ENCODE assay signal across 8 mouse cellular contexts in the genomic region with DNA sequence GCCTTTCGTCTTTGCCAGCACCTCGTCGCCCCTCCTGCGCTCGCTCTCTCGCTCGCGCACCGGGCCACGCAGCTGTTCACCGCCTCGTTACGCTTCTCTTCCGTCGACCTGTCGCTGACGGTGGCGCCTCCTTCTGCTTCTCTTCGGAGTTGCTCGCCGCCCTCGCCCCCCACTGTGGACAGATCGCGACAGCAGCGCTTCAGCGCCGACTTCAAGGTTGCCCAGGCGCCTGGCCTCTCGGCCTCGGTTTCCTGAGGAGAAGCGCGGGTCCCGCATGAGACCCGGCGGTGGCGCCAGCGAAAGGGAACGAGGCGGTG. TPM values are rescaled to one million over a fixed set of nuclear protein-coding genes. Genes with fewer than 3 reads are reported as not detected.
DNase-seq lines count a peak whose midpoint lies in the region; ATAC-seq and TF ChIP-seq lines count a peak whose summit lies in the region.

No protein-coding gene starts in this region.

- H3K36me3 ChIP-seq in kidney, embryonic 16.5 days (ENCODE audit: insufficient read depth, low read length), result no peaks in the 10 kb centered on the region
- no peaks in the 10 kb centered on the region for H3K36me3 ChIP-seq in hindbrain, postnatal 0 days (ENCODE audit: insufficient read depth, low read length)
- no peaks in the 10 kb centered on the region for H3K36me3 ChIP-seq in midbrain, postnatal 0 days (ENCODE audit: insufficient read depth, low read length)

- no peaks in the 10 kb centered on the region for H3K27me3 ChIP-seq in kidney, embryonic 16.5 days (ENCODE audit: insufficient read depth, low read length)
- H3K27me3 ChIP-seq in hindbrain, postnatal 0 days (ENCODE audit: insufficient read depth, low read length), result no peaks in the 10 kb centered on the region
- H3K27me3 ChIP-seq in midbrain, postnatal 0 days (ENCODE audit: insufficient read depth, low read length), result no peaks in the 10 kb centered on the region

- H3K9ac ChIP-seq in kidney, embryonic 16.5 days (replicated peaks; ENCODE audit: low read length), result peak overlapping the region; percentile 99
- H3K9ac ChIP-seq in hindbrain, postnatal 0 days (replicated peaks; ENCODE audit: low read length), result peak overlapping the region; percentile 93
- H3K9ac ChIP-seq in midbrain, postnatal 0 days (replicated peaks; ENCODE audit: low read length, poor library complexity, severe bottlenecking), result peak overlapping the region; percentile 94

- DNase-seq in kidney, adult 18-20 months, result no peak
- no peak for DNase-seq in hindbrain, postnatal 0 days (ENCODE audit: low spot score)
- DNase-seq in midbrain, postnatal 0 days (ENCODE audit: low spot score), result no peak
- no peak for DNase-seq in embryo, embryonic 11 days
- no peak for DNase-seq in natural killer cell, adult 2 months (ENCODE audit: low spot score in 2 of 2)
- no peak for DNase-seq in frontal cortex, postnatal 36 days (ENCODE audit: low spot score in 2 of 2)

- peak; percentile 84 for ATAC-seq in kidney, embryonic 16.5 days (ENCODE audit: low FRiP score, low TSS enrichment)
- ATAC-seq in hindbrain, postnatal 0 days, result peak; percentile 75; the same call in 1 of the 2 replicates
- peak; percentile 83 for ATAC-seq in midbrain, postnatal 0 days (ENCODE audit: low FRiP score)

- WGBS in kidney, embryonic 16.5 days, result under 1% methylated on average over 38 of the region's 39 CpGs
- under 1% methylated on average over 38 of the region's 39 CpGs for WGBS in hindbrain, postnatal 0 days
- under 1% methylated on average over 39 of the region's 39 CpGs for WGBS in midbrain, postnatal 0 days

- peak overlapping the region; percentile 81; the same call in 1 of the 2 replicates for H3K4me2 ChIP-seq in kidney, embryonic 16.5 days (replicated peaks; ENCODE audit: low read depth, low read length)
- peak overlapping the region; percentile 70 for H3K4me2 ChIP-seq in hindbrain, postnatal 0 days (ENCODE audit: low read depth, low read length)
- peak overlapping the region; percentile 59 for H3K4me2 ChIP-seq in midbrain, postnatal 0 days (ENCODE audit: low read depth, low read length, poor library complexity, severe bottlenecking)

- TF ChIP-seq CTCF in hindbrain, postnatal 0 days (IDR thresholded peaks at IDR 0.05; ENCODE audit: low read depth), result peak; percentile 64
- peak; percentile 67 for TF ChIP-seq CTCF in midbrain, postnatal 0 days (IDR thresholded peaks at IDR 0.05)

- H3K4me1 ChIP-seq in kidney, embryonic 16.5 days (ENCODE audit: insufficient read depth, low read length), result peaks cover 14% of the 10 kb centered on the region
- H3K4me1 ChIP-seq in brown adipose tissue, adult 24 weeks (ENCODE audit: control insufficient read depth, insufficient read depth, insufficient read length, low read length), result no peaks in the 10 kb centered on the region; the same call in 1 of the 2 replicates
- peaks cover 8% of the 10 kb centered on the region; the same call in 1 of the 2 replicates for H3K4me1 ChIP-seq in hindbrain, postnatal 0 days (ENCODE audit: insufficient read depth, low read length)
- H3K4me1 ChIP-seq in midbrain, postnatal 0 days (ENCODE audit: insufficient read depth, low read length), result 0 out of 2 replicates have a peak, but pooled peaks cover 3% of the 10 kb centered on the region

- H3K27ac ChIP-seq in kidney, embryonic 16.5 days (ENCODE audit: low read length), result peak overlapping the region; percentile 99
- H3K27ac ChIP-seq in brown adipose tissue, adult 24 weeks (replicated peaks; ENCODE audit: low read depth, low read length), result peak overlapping the region; percentile 94
- H3K27ac ChIP-seq in hindbrain, postnatal 0 days, result peak overlapping the region; percentile 98
- peak overlapping the region; percentile 99 for H3K27ac ChIP-seq in midbrain, postnatal 0 days (ENCODE audit: low read depth, low read length)

- peak overlapping the region; percentile 99 for H3K4me3 ChIP-seq in kidney, embryonic 16.5 days (ENCODE audit: low read length)
- H3K4me3 ChIP-seq in brown adipose tissue, adult 24 weeks (ENCODE audit: insufficient read depth, low read depth, low read length), result peak overlapping the region; percentile 86
- peak overlapping the region; percentile 83 for H3K4me3 ChIP-seq in hindbrain, postnatal 0 days (ENCODE audit: low read length)
- H3K4me3 ChIP-seq in midbrain, postnatal 0 days (ENCODE audit: low read depth, low read length), result peak overlapping the region; percentile 73

- no peaks in the 10 kb centered on the region for H3K9me3 ChIP-seq in kidney, embryonic 16.5 days (ENCODE audit: low read length)
- no peaks in the 10 kb centered on the region for H3K9me3 ChIP-seq in hindbrain, postnatal 0 days (ENCODE audit: low read length)
- H3K9me3 ChIP-seq in midbrain, postnatal 0 days (ENCODE audit: low read length), result no peaks in the 10 kb centered on the region

RNA-seq across cellular contexts. Expression of a gene that starts 0.3 kb away (rescaled TPM):
- polyA plus RNA-seq in kidney, embryonic 16.5 days (2015; fragmentation: Nextera tagmentation; extraction: Ambion mirVana), result 112 and 129 TPM in 2 replicates
- 41.3 and 64.3 TPM in 2 replicates for polyA plus RNA-seq in brown adipose tissue, adult 24 weeks (2012; ENCODE audit: insufficient read depth, insufficient read length, missing spikeins)
- 163 and 177 TPM in 2 replicates for total RNA-seq in hindbrain, postnatal 0 days (2014; rRNA removed)
- 147 and 150 TPM in 2 replicates for polyA plus RNA-seq in hindbrain, postnatal 0 days (2015; fragmentation: Nextera tagmentation; extraction: Ambion mirVana)
- 114 and 154 TPM in 2 replicates for total RNA-seq in midbrain, postnatal 0 days (2014; rRNA removed)
- 131 and 158 TPM in 2 replicates for polyA plus RNA-seq in midbrain, postnatal 0 days (2015; fragmentation: Nextera tagmentation; extraction: Ambion mirVana)
